Comparison of ENCODE assay signal across 28 mouse cellular contexts in genomic region chr3:103834001-103834400, GRCm38 (mm10). TPM values are rescaled to one million over a fixed set of nuclear protein-coding genes. Genes with fewer than 3 reads are reported as not detected.
"Had no signal": no experiment of that assay in that cellular context is flagged by ENCODE, and none has a peak within 500 bp of the region (broad histone marks: within the 10 kb centered on the region; RNA-seq: fewer than 3 reads in every experiment).

No protein-coding gene starts in this region.

- H3K9me3 ChIP-seq: heart, embryonic 10.5 days; heart, embryonic 12.5 days; hindbrain, embryonic 10.5 days; hindbrain, embryonic 12.5 days; limb, embryonic 10.5 days; limb, embryonic 12.5 days; liver, embryonic 13.5 days; liver, embryonic 15.5 days had no signal

- H3K27me3 ChIP-seq: heart, embryonic 12.5 days; hindbrain, embryonic 12.5 days; limb, embryonic 12.5 days; liver, embryonic 13.5 days; liver, embryonic 15.5 days had no signal

- ATAC-seq: forebrain, postnatal 0 days; hindbrain, embryonic 16.5 days; inflammation-experienced regulatory T-cells, adult 6 months had no signal

- DNase-seq: forebrain, postnatal 0 days; gastrocnemius, adult 2 months; gastrocnemius, postnatal 10 days; gastrocnemius, postnatal 25 days; heart, adult 18-20 months; heart, postnatal 10 days; heart, postnatal 4 days; kidney, adult 11 months; kidney, postnatal 10 days; kidney, postnatal 36 days; layer of hippocampus, adult 9-11 months; layer of hippocampus, postnatal 36 days; liver; liver, embryonic 13.5 days had no signal

- H3K36me3 ChIP-seq: heart, embryonic 10.5 days; heart, embryonic 12.5 days; hindbrain, embryonic 10.5 days; hindbrain, embryonic 12.5 days; limb, embryonic 10.5 days; limb, embryonic 12.5 days; liver, embryonic 13.5 days; liver, embryonic 15.5 days had no signal

- H3K4me2 ChIP-seq: heart, embryonic 12.5 days; hindbrain, embryonic 12.5 days; hindbrain, embryonic 14.5 days; limb, embryonic 12.5 days; liver, embryonic 11.5 days; liver, embryonic 13.5 days; liver, embryonic 15.5 days had no signal

- H3K27ac ChIP-seq: gastrocnemius, adult 2 months; heart, embryonic 10.5 days; hindbrain, embryonic 10.5 days; hindbrain, embryonic 12.5 days; hindbrain, embryonic 14.5 days; limb, embryonic 10.5 days; limb, embryonic 12.5 days; liver, embryonic 13.5 days; liver, embryonic 15.5 days had no signal

- H3K9ac ChIP-seq: forebrain, postnatal 0 days; heart, embryonic 12.5 days; hindbrain, embryonic 12.5 days; hindbrain, embryonic 14.5 days; limb, embryonic 12.5 days; liver, embryonic 13.5 days; liver, embryonic 15.5 days had no signal

- H3K4me1 ChIP-seq: heart, embryonic 10.5 days; hindbrain, embryonic 10.5 days; hindbrain, embryonic 12.5 days; limb, embryonic 10.5 days; limb, embryonic 12.5 days had no signal

- H3K4me3 ChIP-seq: gastrocnemius, adult 2 months; heart, embryonic 10.5 days; heart, embryonic 12.5 days; hindbrain, embryonic 10.5 days; hindbrain, embryonic 12.5 days; limb, embryonic 10.5 days; limb, embryonic 12.5 days; liver, embryonic 13.5 days; liver, embryonic 15.5 days had no signal

RNA-seq across cellular contexts. Expression of gene Bcl2l15, which starts 1.6 kb away (rescaled TPM):
- polyA plus RNA-seq: forebrain, postnatal 0 days; hindbrain, embryonic 10.5 days; hindbrain, embryonic 12.5 days; kidney, embryonic 14.5 days; kidney, embryonic 16.5 days; limb, embryonic 12.5 days had no signal

RNA-seq across cellular contexts. Expression of gene Gm43064, which starts 24.6 kb away (rescaled TPM):
- polyA plus RNA-seq: heart, embryonic 10.5 days; large intestine, adult 2 months had no signal
